Mouse (Mus musculus) neural tube, embryonic 11.5 days (tissue): ENCODE results near the gene Oas1h. TPM values are rescaled to one million over a fixed set of nuclear protein-coding genes. Genes with fewer than 3 reads are reported as not detected.
"Not testable (repeated sequence)": the region's sequence is repeated elsewhere in the genome, so short reads cannot be mapped to it uniquely, and the experiment has no call there.

Experiments
- ATAC-seq: fragments of 200-750 bp; cut with Nextera tagmentation; 2 replicates; pipeline ENCODE4 v1.8.0; 2017; ENCODE audit warnings: moderate number of reproducible peaks, mild to moderate bottlenecking, moderate TSS enrichment, moderate library complexity; ENCODE audit not compliant: insufficient read depth, low FRiP score, low TSS enrichment
- DNase-seq: peaks from one replicate; pipeline ENCODE4 v3.0.0-alpha.2; 2015; ENCODE audit warnings: low spot score
- H3K27ac ChIP-seq: fragments of 300-500 bp; sonication (generic); 2 replicates; pipeline ENCODE4 v1.5.1; 2014; ENCODE audit warnings: low read depth, mild to moderate bottlenecking, low read length
- H3K27me3 ChIP-seq: fragments of 300-500 bp; sonication (generic); 2 replicates; pipeline ENCODE4 v1.6.1; 2014; ENCODE audit warnings: mild to moderate bottlenecking, low read length, mixed read lengths; ENCODE audit not compliant: control insufficient read depth, insufficient read depth
- H3K36me3 ChIP-seq: fragments of 300-500 bp; sonication (generic); 2 replicates; pipeline ENCODE4 v1.6.1; 2014; ENCODE audit warnings: mild to moderate bottlenecking, low read length, moderate library complexity, mixed read lengths; ENCODE audit not compliant: control insufficient read depth, insufficient read depth
- H3K4me1 ChIP-seq: fragments of 300-500 bp; sonication (generic); 2 replicates; pipeline ENCODE4 v1.6.1; 2014; ENCODE audit warnings: low read length, mixed read lengths; ENCODE audit not compliant: control insufficient read depth, insufficient read depth
- H3K4me2 ChIP-seq: fragments of 300-500 bp; sonication (generic); 2 replicates; pipeline ENCODE4 v1.6.1; 2014; ENCODE audit warnings: low read depth, mild to moderate bottlenecking, moderate library complexity
- H3K4me3 ChIP-seq: fragments of 300-500 bp; sonication (generic); 2 replicates; pipeline ENCODE4 v1.5.1; 2014; ENCODE audit warnings: low read depth, low read length
- H3K9ac ChIP-seq: fragments of 300-500 bp; sonication (generic); 2 replicates; pipeline ENCODE4 v1.6.1; 2014; ENCODE audit warnings: mild to moderate bottlenecking, low read length
- H3K9me3 ChIP-seq: fragments of 300-500 bp; sonication (generic); 2 replicates; pipeline ENCODE4 v1.6.1; 2016; ENCODE audit warnings: low read length; ENCODE audit not compliant: control insufficient read depth
- WGBS: fragments of 180-500 bp; shearing (Covaris S2); extraction: QIAGEN DNeasy Blood & Tissue Kit; methylation state at CpG from one replicate; pipeline ENCODE4 v1.1.7; 2014; 5-methylcytosine and 5-hydroxymethylcytosine counted together
- microRNA-seq: library from miRNA; unstranded; fragments of <30 nt; microRNA quantifications from one replicate; pipeline ENCODE4, GENCODE M21; 2016
- polyA plus RNA-seq: library from polyadenylated mRNA; unstranded; fragments of >200 nt; fragmentation: Nextera tagmentation; extraction: Ambion mirVana; gene quantifications from 2 replicates; pipeline ENCODE4 v1.2.1, GENCODE M21; 2014

Gene Oas1h
- polyA plus RNA-seq, 1 experiment from 2014 or later, result not detected

DNA sequence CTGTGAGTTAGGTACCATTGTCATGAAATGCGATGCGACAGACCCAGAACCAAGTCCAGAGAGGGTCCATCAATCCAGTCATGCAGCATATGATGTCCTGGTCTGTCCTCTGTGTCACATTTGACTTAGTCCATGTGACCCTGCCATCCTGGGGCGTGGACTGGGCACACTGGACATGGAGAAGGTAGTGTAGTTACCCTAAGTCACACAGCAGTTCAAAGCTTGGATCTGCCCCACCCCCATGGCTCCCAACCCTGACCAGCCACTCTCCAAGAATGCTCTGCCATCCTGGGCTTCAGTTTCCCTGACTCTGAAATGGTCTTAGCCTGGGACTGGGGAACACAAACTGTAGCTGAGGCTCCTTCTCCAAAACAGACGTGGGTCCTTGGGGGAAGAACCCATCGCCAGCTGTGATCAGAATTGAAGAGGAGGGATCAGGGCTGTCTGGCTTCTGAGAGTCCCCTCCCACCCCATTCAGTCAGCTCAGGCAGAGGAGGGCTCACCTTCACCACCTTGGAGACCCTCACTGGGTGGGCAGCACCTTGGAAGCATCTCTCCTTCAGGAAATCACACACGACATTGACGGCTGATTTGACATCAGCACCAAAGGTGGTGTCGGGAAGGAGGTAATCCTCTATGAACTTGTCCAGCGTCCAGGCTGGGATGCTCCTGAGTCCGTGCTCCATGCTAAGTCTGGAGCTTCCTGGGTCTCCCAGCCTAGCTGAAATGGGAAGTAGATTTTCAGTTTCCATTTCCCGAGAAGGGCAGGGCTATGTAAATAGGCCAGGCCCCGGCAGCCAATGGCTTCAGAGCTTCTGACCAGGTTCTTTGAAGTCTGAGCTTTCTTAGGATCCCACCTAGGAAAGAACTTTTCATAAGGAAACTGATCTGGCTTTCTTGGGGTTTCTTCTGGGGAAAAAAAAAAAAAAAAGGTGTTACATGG, 45.8 kb downstream of the Oas1h start, which contains the start of gene Oas1a:
Gene Oas1a (minus strand): TSS at position 731 of the 943 bp plus-strand sequence.
- 37% methylated on average over 8 of the region's 12 CpGs for WGBS
- H3K9ac ChIP-seq, result not testable (repeated sequence)

DNA sequence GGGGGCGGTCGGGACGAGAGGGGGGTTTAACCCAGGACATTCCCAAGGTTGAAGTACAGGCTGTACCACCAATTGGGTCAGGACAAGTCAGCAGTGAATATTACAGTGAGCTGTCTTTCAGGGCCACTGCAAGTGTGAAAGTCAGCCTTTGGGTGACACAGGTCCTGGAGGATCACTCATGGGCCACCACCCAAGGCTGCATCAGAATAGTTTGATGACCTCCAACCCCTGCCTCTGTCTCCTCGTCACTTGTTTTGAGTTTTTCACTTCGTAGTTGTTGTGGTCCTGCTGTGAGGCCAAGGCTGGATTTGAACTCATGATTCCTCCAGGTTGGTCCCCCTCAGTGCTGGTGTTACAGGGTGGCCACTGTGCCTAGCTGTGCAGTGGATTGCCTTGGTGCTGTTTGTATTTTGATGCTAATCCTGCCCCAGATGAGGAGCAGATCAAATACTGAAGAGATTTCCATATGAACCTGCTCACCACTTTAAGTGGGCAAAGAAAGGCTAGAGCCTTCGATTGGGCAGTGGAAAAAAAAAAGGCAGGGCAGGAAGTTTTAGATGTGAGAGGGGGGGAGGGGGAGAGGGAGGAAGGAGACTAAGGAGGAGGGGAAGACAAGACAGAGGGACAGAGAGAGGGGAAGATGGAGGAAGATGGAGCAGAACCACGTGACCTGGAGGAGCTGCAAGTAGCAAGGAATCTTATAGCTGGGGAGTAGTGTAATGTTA, 47.1 kb downstream of the Oas1h start:
- no peak overlapping the region for H3K27ac ChIP-seq
- no peaks in the 10 kb centered on the region for H3K36me3 ChIP-seq
- ATAC-seq, result no peak
- H3K9me3 ChIP-seq, result no peaks in the 10 kb centered on the region
- 51% methylated on average over 7 of the region's 7 CpGs for WGBS
- H3K27me3 ChIP-seq, result no peaks in the 10 kb centered on the region
- H3K4me1 ChIP-seq, result no peaks in the 10 kb centered on the region
- no peak overlapping the region for H3K4me2 ChIP-seq
- no peak for DNase-seq
- no peak overlapping the region for H3K4me3 ChIP-seq
- H3K9ac ChIP-seq, result no peak overlapping the region

More for the DNA sequence above, 45.8 kb downstream of the Oas1h start, which contains the start of gene Oas1a:
- not testable (repeated sequence) for H3K4me1 ChIP-seq, H3K27me3 ChIP-seq, H3K9me3 ChIP-seq, H3K4me2 ChIP-seq, H3K27ac ChIP-seq, H3K36me3 ChIP-seq, H3K4me3 ChIP-seq, DNase-seq, ATAC-seq

DNA sequence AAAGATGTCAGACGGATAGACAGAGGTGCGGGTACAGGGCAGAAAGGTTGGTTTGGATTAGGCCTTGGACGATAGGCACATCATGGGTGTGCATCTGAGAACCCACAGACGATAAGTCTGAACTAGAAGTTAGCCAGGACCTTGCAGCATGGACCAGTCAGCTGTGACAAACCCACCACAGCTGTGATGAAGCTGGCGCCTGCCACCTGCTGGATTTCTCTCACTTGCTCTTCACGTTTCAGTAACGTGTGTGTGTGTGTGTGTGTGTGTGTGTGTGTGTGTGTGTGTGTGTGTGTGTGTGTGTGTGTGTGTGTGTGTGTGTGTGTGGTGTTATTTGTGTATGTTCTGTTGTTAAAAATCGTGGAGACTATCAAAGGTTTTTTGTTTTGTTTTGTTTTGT, 53.0 kb downstream of the Oas1h start, which contains the start of gene Oas1d:
Gene Oas1d (plus strand): TSS at position 333 of the 400 bp plus-strand sequence.
- not testable (repeated sequence) for H3K27me3 ChIP-seq, DNase-seq, H3K9me3 ChIP-seq, H3K27ac ChIP-seq, H3K9ac ChIP-seq, H3K4me1 ChIP-seq, H3K36me3 ChIP-seq, ATAC-seq, H3K4me3 ChIP-seq, H3K4me2 ChIP-seq
- WGBS, result 64% methylated on average over 8 of the region's 8 CpGs

DNA sequence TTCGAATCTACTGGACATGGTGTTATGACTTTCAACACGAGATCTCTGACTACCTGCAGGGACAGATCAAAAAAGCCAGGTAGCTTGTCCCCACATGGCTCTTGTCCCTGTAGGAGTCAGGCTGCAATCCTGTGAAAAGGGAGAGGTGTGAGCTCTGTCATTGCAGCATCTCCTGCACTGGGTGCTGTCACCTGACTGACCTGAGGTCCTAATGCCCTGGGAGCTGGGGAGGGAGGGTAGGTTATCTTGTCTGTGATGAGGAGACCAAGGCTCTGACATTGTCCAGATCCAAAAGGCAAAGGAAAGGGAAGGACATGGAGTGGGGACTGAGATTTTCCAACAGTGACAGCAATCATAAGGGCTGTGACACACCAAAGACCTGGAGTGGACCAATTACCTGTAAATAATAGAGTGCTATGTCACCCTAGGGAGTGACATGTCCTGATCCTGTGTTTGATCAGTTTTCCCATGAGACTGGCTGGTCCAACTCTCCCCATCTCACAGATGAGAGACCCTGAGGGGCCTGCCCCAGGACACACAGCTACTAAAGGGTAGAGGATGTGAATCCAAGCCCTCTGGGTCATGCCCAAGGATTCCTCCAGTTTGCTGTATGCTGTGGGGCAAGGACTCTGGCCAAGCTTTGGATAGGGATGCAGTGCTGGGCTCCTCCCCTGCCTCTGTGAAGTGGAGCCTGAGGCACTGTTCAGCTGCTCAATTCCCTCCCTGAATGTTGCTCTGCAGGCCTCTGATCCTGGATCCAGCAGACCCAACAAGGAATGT, 58.1 kb downstream of the Oas1h start:
- not testable (repeated sequence) for DNase-seq, ATAC-seq, H3K36me3 ChIP-seq, H3K4me3 ChIP-seq, H3K4me2 ChIP-seq, H3K9ac ChIP-seq, H3K9me3 ChIP-seq, H3K27ac ChIP-seq, H3K27me3 ChIP-seq, H3K4me1 ChIP-seq
- 78% methylated on average over 2 of the region's 2 CpGs for WGBS

DNA sequence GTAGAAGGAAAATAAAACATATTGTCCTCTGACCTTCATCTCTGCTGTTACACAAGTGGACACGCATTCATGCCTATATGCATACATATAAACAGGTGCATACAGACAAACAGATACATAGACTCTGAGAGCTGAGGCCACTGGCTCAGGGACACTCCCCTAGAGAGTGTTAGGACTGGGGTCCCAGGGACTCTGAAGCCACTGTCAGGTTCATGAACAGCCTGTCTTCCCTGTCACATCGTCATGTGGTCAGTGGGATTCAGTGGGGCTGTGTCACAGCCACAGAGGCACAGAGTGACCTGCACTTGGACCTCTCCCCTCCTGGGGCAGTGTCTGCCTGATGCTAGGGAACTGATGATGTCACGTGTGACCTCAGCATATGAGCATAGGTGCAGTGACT, 59.1 kb downstream of the Oas1h start:
- ATAC-seq (no peak), DNase-seq (no peak)
- H3K27ac ChIP-seq, result no peak overlapping the region
- no peaks in the 10 kb centered on the region for H3K9me3 ChIP-seq
- no peak overlapping the region for H3K9ac ChIP-seq
- H3K4me1 ChIP-seq, result no peaks in the 10 kb centered on the region
- WGBS, result 75% methylated on average over 3 of the region's 3 CpGs
- no peaks in the 10 kb centered on the region for H3K27me3 ChIP-seq
- H3K36me3 ChIP-seq, result no peaks in the 10 kb centered on the region
- H3K4me3 ChIP-seq, result no peak overlapping the region
- no peak overlapping the region for H3K4me2 ChIP-seq

Small RNAs within 50 kb of the gene (microRNA-seq; reads per million reads assigned to microRNA genes)
- gene Gm22907, result not detected

Other genes starting within 250 kb of the Oas1h start
- 12.3 and 13.2 TPM in 2 replicates for gene Rita1, start 248.8 kb upstream of the Oas1h start, polyA plus RNA-seq
- 42.0 and 42.6 TPM in 2 replicates for gene Ddx54, start 248.7 kb upstream of the Oas1h start, polyA plus RNA-seq
- gene Cfap73, start 227.2 kb upstream of the Oas1h start, polyA plus RNA-seq, result not detected in 2 replicates
- gene Rasal1, start 212.6 kb upstream of the Oas1h start, polyA plus RNA-seq, result 0.39 TPM in 1 of 2 replicates, not detected in the other
- gene Dtx1, start 149.5 kb upstream of the Oas1h start, polyA plus RNA-seq, result 7.0 and 7.4 TPM in 2 replicates
- not detected in 2 replicates for gene Oas2, start 111.6 kb upstream of the Oas1h start, polyA plus RNA-seq
- 0.08 TPM in 1 of 2 replicates, not detected in the other for gene Oas3, start 83.8 kb upstream of the Oas1h start, polyA plus RNA-seq
- 0.18 TPM in 1 of 2 replicates, not detected in the other for gene Oas1e, start 65.9 kb upstream of the Oas1h start, polyA plus RNA-seq
- 0.21 and 0.23 TPM in 2 replicates for gene Oas1c, start 48.9 kb upstream of the Oas1h start, polyA plus RNA-seq
- not detected in 2 replicates for gene Oas1f, start 14.1 kb upstream of the Oas1h start, polyA plus RNA-seq
- gene Oas1g, start 26.2 kb downstream of the Oas1h start, polyA plus RNA-seq, result not detected in 2 replicates
- gene Oas1a, start 46.1 kb downstream of the Oas1h start, polyA plus RNA-seq, result 0.70 TPM in 2 replicates
- gene Oas1d, start 53.1 kb downstream of the Oas1h start, polyA plus RNA-seq, result not detected in 2 replicates
- gene Rph3a, start 148.7 kb downstream of the Oas1h start, polyA plus RNA-seq, result 0.99 and 1.5 TPM in 2 replicates